Mouse (Mus musculus) CH12.LX (cell line): ENCODE data around the gene Ttc30b. TPM values are rescaled to one million over a fixed set of nuclear protein-coding genes. Genes with fewer than 3 reads are reported as not detected.

Source experiments
- DNase-seq: peaks from one replicate; pipeline ENCODE4 v3.0.0-alpha.2; 2013; ENCODE audit errors: extremely low read depth
- H3K27ac ChIP-seq: 2 replicates; pipeline ENCODE4 v1.5.1; 2012; ENCODE audit warnings: low read depth, mild to moderate bottlenecking, control low read depth, moderate library complexity; ENCODE audit not compliant: insufficient read depth
- H3K27me3 ChIP-seq: replicated peaks from 2 replicates; pipeline ENCODE3; 2012; ENCODE audit warnings: inconsistent platforms
- H3K36me3 ChIP-seq, 2 experiments: replicated peaks in 1 of 2; 2 replicates each; pipeline versions ENCODE3 to v1.6.1; 2012; ENCODE audit warnings: inconsistent platforms in 1 of 2, low read length in 1 of 2, mild to moderate bottlenecking in 1 of 2, mixed read lengths in 1 of 2, moderate library complexity in 1 of 2; ENCODE audit not compliant: control insufficient read depth in 1 of 2, insufficient read depth in 1 of 2
- H3K4me1 ChIP-seq, 2 experiments: 2 replicates each; pipeline ENCODE4 v1.6.1; 2012; ENCODE audit warnings: inconsistent platforms in 1 of 2, moderate library complexity in 1 of 2; ENCODE audit not compliant: insufficient read depth in 2 of 2, control insufficient read depth in 1 of 2
- H3K4me2 ChIP-seq: 2 replicates; pipeline ENCODE4 v1.6.1; 2012; ENCODE audit warnings: low read depth, mild to moderate bottlenecking, control low read depth; ENCODE audit not compliant: poor library complexity, insufficient read depth, severe bottlenecking
- H3K4me3 ChIP-seq, 3 experiments: fragments of 150-350 bp in 1 of 3; sonication (generic) in 1 of 3; replicated peaks in 1 of 3; 2 replicates each; pipeline versions ENCODE3 to v1.5.1; 2011 to 2012; ENCODE audit warnings: low read depth in 2 of 3, low read length in 2 of 3, mild to moderate bottlenecking in 2 of 3, moderate library complexity in 2 of 3, control low read depth in 1 of 3, improper control_type of control experiment in 1 of 3, inconsistent platforms in 1 of 3, mixed read lengths in 1 of 3; ENCODE audit not compliant: poor library complexity in 1 of 3
- H3K79me2 ChIP-seq: replicated peaks from 2 replicates; pipeline ENCODE4 v1.6.1; 2012; ENCODE audit warnings: mild to moderate bottlenecking, moderate library complexity; ENCODE audit not compliant: control insufficient read depth, poor library complexity, insufficient read depth, severe bottlenecking; ENCODE audit errors: extremely low read depth
- H3K9ac ChIP-seq: 2 replicates; pipeline ENCODE4 v1.6.1; 2012; ENCODE audit warnings: low read depth, mild to moderate bottlenecking, control low read depth, moderate library complexity; ENCODE audit not compliant: insufficient read depth
- H3K9me3 ChIP-seq: replicated peaks from 2 replicates; pipeline ENCODE3; 2012; ENCODE audit warnings: low read length, inconsistent platforms, mixed read lengths
- EP300 ChIP-seq: IDR thresholded peaks from 2 replicates; pipeline ENCODE4 v1.6.1; 2011; ENCODE audit warnings: low read length, improper control_type of control experiment
- MAX ChIP-seq: IDR thresholded peaks from 2 replicates; pipeline ENCODE4 v1.6.1; 2011; ENCODE audit warnings: low read length, improper control_type of control experiment
- MYC ChIP-seq: IDR thresholded peaks from 2 replicates; pipeline ENCODE4 v1.6.1; 2011; ENCODE audit warnings: low read depth, mild to moderate bottlenecking, improper control_type of control experiment, low read length
- PAX5 ChIP-seq: IDR thresholded peaks from 2 replicates; pipeline ENCODE4 v1.6.1; 2012; ENCODE audit warnings: low read length, inconsistent platforms, mixed read lengths
- POLR2AphosphoS2 ChIP-seq: IDR thresholded peaks from 2 replicates; pipeline ENCODE4 v1.6.1; 2011; ENCODE audit warnings: low read depth, low read length, improper control_type of control experiment
- SMC3 ChIP-seq: IDR thresholded peaks from 2 replicates; pipeline ENCODE4 v1.6.1; 2011; ENCODE audit warnings: low read depth, low read length, improper control_type of control experiment
- dilution Hi-C: fragments of 300-500 bp; cut with MboI; formaldehyde crosslinking; loops from 2 replicates; pipeline ENCODE4 v1.14.3; 2020; ENCODE audit warnings: low sequenced_read_pairs; ENCODE audit not compliant: extremely low pct_unique_long_range_greater_than_20kb, extremely low pct_ligation_motif_present
- in situ Hi-C: fragments of 300-500 bp; cut with MboI; formaldehyde crosslinking; loops from 3 replicates; pipeline ENCODE4 v1.14.3; 2019; ENCODE audit warnings: low sequenced_read_pairs, low pct_ligation_motif_present, low pct_unique_long_range_greater_than_20kb, mixed read lengths
- polyA plus RNA-seq: library from polyadenylated mRNA; unstranded; fragments of >175 nt; gene quantifications from 2 replicates; pipeline ENCODE4 v1.2.1, GENCODE M21; 2012; ENCODE audit warnings: low read depth; ENCODE audit not compliant: insufficient read length
- total RNA-seq, 2 experiments: library from RNA; depleted of rRNA; stranded (reverse); fragments of 300-350 nt in 1 of 2; fragments of >200 nt in 1 of 2; gene quantifications; 2 replicates each; pipeline ENCODE4 v1.2.3; 2012 to 2014

Ttc30b gene
- total and polyA plus RNA-seq, 3 experiments = 0.59 to 2.6 (median 1.5) TPM

- no peak overlapping the region for H3K4me2 ChIP-seq
- no peaks in the 10 kb centered on the region for H3K9me3 ChIP-seq
- in situ Hi-C loops = no loop called here
- peaks cover 0 to 11% of the 10 kb centered on the region in 2 experiments; a peak in 1 of 4 replicates for H3K4me1 ChIP-seq
- no peak for TF ChIP-seq SMC3
- TF ChIP-seq MYC = no peak
- no peak for TF ChIP-seq POLR2AphosphoS2
- no peak for TF ChIP-seq PAX5
- no peak for TF ChIP-seq EP300
- no peak for TF ChIP-seq MAX
- TF ChIP-seq, all 38 proteins: peak for 0
- Histone ChIP-seq H3K9ac (no peak overlapping the region), H3K4me3 (no peak overlapping the region), H3K36me3 (peaks cover 16 to 43% of the 10 kb centered on the region in 2 experiments), H3K27me3 (no peaks in the 10 kb centered on the region), H3K27ac (no peak overlapping the region), H3K79me2 (no peaks in the 10 kb centered on the region)
- dilution Hi-C loops = no loop called here
- DNase-seq = peak; percentile 46
These were observed 46.4 kb downstream of the Ttc30b start for GRCm38 (mm10) chr2:75891981-75892380.

Other genes starting within 250 kb of the Ttc30b start
- gene Nfe2l2, start 233.9 kb downstream of the Ttc30b start, total RNA-seq (2012; rRNA removed) = 11.6 and 13.9 TPM in 2 replicates
- gene Nfe2l2, start 233.9 kb downstream of the Ttc30b start, total RNA-seq (2014; rRNA removed) = 21.7 and 23.3 TPM in 2 replicates
- gene Nfe2l2, start 233.9 kb downstream of the Ttc30b start, polyA plus RNA-seq = 32.6 and 35.5 TPM in 2 replicates
- 38.6 and 51.8 TPM in 2 replicates for gene Agps, start 106.4 kb downstream of the Ttc30b start, total RNA-seq (2012; rRNA removed)
- gene Agps, start 106.4 kb downstream of the Ttc30b start, total RNA-seq (2014; rRNA removed) = 49.3 and 60.8 TPM in 2 replicates
- gene Agps, start 106.4 kb downstream of the Ttc30b start, polyA plus RNA-seq = 66.9 and 67.7 TPM in 2 replicates
- gene Ttc30a2, start 39.6 kb upstream of the Ttc30b start, total RNA-seq (2012; rRNA removed) = not detected in 2 replicates
- not detected in 2 replicates for gene Ttc30a2, start 39.6 kb upstream of the Ttc30b start, total RNA-seq (2014; rRNA removed)
- gene Ttc30a2, start 39.6 kb upstream of the Ttc30b start, polyA plus RNA-seq = not detected in 2 replicates
- gene Ttc30a1, start 43.4 kb upstream of the Ttc30b start, total RNA-seq (2012; rRNA removed) = not detected in 2 replicates
- not detected in 2 replicates for gene Ttc30a1, start 43.4 kb upstream of the Ttc30b start, total RNA-seq (2014; rRNA removed)
- not detected in 2 replicates for gene Ttc30a1, start 43.4 kb upstream of the Ttc30b start, polyA plus RNA-seq